ENCODE assay signal across 12 mouse cellular contexts in the genomic region with DNA sequence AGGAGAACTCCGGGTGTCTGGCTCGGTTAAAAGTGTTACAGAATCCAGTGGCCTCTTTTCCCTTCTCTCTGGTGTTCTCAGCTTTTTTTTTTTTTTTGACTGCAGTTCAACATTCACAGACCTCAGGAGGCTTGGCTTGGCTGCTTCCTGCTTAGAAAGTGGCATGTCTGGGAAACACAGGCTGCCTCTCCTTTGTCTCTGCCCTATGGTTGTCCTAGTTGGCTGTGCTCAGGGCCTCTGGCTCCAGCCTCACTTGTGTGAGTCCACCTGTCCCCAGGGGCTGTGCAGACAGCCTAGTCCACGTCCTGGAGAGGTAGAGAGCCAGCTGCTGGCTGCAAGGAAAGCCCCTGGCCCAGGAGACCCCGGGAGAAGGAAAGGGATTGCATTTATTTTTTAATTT.
DNase-seq lines count a peak whose midpoint lies in the region; ATAC-seq lines count a peak whose summit lies in the region.
"Had no signal": no experiment of that assay in that cellular context is flagged by ENCODE, and none has a peak within 500 bp of the region (broad histone marks: within the 10 kb centered on the region; RNA-seq: fewer than 3 reads in every experiment).

No protein-coding gene starts in this region.

- WGBS in kidney, embryonic 15.5 days: 66% methylated on average over 4 of the region's 4 CpGs

- no peak for ATAC-seq in kidney, embryonic 15.5 days (replicated peaks; ENCODE audit: low FRiP score)

- no peaks in the 10 kb centered on the region for H3K27me3 ChIP-seq in kidney, embryonic 15.5 days
- H3K27me3 ChIP-seq: embryonic facial prominence, embryonic 12.5 days; limb, embryonic 13.5 days; neural tube, embryonic 12.5 days had no signal

- H3K9me3 ChIP-seq in kidney, embryonic 15.5 days (replicated peaks): no peaks in the 10 kb centered on the region
- H3K9me3 ChIP-seq: embryonic facial prominence, embryonic 12.5 days; limb, embryonic 13.5 days; neural tube, embryonic 12.5 days had no signal

- H3K36me3 ChIP-seq in kidney, embryonic 15.5 days: no peaks in the 10 kb centered on the region
- H3K36me3 ChIP-seq: embryonic facial prominence, embryonic 12.5 days; limb, embryonic 13.5 days; neural tube, embryonic 12.5 days had no signal

- H3K4me2 ChIP-seq in kidney, embryonic 15.5 days: no peak overlapping the region
- H3K4me2 ChIP-seq: embryonic facial prominence, embryonic 12.5 days; limb, embryonic 13.5 days; neural tube, embryonic 12.5 days had no signal

- no peak overlapping the region for H3K27ac ChIP-seq in kidney, embryonic 15.5 days
- H3K27ac ChIP-seq: embryonic facial prominence, embryonic 12.5 days; limb, embryonic 13.5 days; macrophage; neural tube, embryonic 12.5 days had no signal

- H3K9ac ChIP-seq in kidney, embryonic 15.5 days: no peak overlapping the region
- H3K9ac ChIP-seq: embryonic facial prominence, embryonic 12.5 days; limb, embryonic 13.5 days; neural tube, embryonic 12.5 days had no signal

- H3K4me1 ChIP-seq in kidney, embryonic 15.5 days: no peaks in the 10 kb centered on the region
- H3K4me1 ChIP-seq: embryonic facial prominence, embryonic 12.5 days; limb, embryonic 13.5 days; neural tube, embryonic 12.5 days had no signal

- no peak overlapping the region for H3K4me3 ChIP-seq in kidney, embryonic 15.5 days (replicated peaks)
- H3K4me3 ChIP-seq: embryonic facial prominence, embryonic 12.5 days; limb, embryonic 13.5 days; neural tube, embryonic 12.5 days had no signal

- DNase-seq in kidney, postnatal 4 days: peak; percentile 2 to 4
- peak; percentile 12 for DNase-seq in MN1 (ENCODE audit: low spot score)
- peak; percentile 63 for DNase-seq in Muller cell, postnatal 12 days (ENCODE audit: inconsistent ontology term)
- peak; percentile 13 for DNase-seq in cerebellum, adult 8-10 months
- no peak for DNase-seq in lung, postnatal 4 days
- DNase-seq in frontal cortex, postnatal 36 days (ENCODE audit: low spot score in 2 of 2): no peak
- DNase-seq: kidney, postnatal 14 days had no signal

Comparison
In these comparisons a context has a peak if more than half of its experiments do, and no peak if none do; other contexts are left out.
1. DNase-seq: peak in kidney, postnatal 4 days (2 of 2), MN1 (single experiment), Muller cell, postnatal 12 days (single experiment) and cerebellum, adult 8-10 months (single experiment); none in lung, postnatal 4 days (0 of 2) and frontal cortex, postnatal 36 days (0 of 2).